Mouse (Mus musculus) lung, embryonic 14.5 days (tissue): ENCODE measurements at regions not wholly inside any gene's neighbourhood (a gene's known extent, or its start where the extent isn't known, plus 50 kb on each side); places are given as distances from the start of the nearest gene placed in this dataset.
A peak's percentile ranks its signal among the peaks of the same experiment; 100 is the strongest.

ENCODE experiments used
- ATAC-seq: fragments of 200-750 bp; cut with Nextera tagmentation; 2 replicates; pipeline ENCODE4 v1.8.0; 2017; ENCODE audit warnings: mild to moderate bottlenecking, moderate TSS enrichment, moderate library complexity; ENCODE audit not compliant: insufficient read depth
- DNase-seq: peaks from one replicate; pipeline ENCODE4 v3.0.0-alpha.2; 2015
- H3K27ac ChIP-seq: fragments of 300-500 bp; sonication (generic); 2 replicates; pipeline ENCODE4 v1.5.1; 2014; ENCODE audit warnings: low read depth, mild to moderate bottlenecking, moderate library complexity
- H3K27me3 ChIP-seq: fragments of 300-500 bp; sonication (generic); 2 replicates; pipeline ENCODE4 v1.6.1; 2014; ENCODE audit warnings: low read length, control low read depth; ENCODE audit not compliant: insufficient read depth
- H3K36me3 ChIP-seq: fragments of 300-500 bp; sonication (generic); 2 replicates; pipeline ENCODE4 v1.6.1; 2014; ENCODE audit warnings: control low read depth; ENCODE audit not compliant: insufficient read depth
- H3K4me1 ChIP-seq: fragments of 300-500 bp; sonication (generic); 2 replicates; pipeline ENCODE4 v1.6.1; 2014; ENCODE audit warnings: antibody characterized with exemption, control low read depth; ENCODE audit not compliant: insufficient read depth
- H3K4me2 ChIP-seq: fragments of 300-500 bp; sonication (generic); 2 replicates; pipeline ENCODE4 v1.6.1; 2014; ENCODE audit warnings: mild to moderate bottlenecking
- H3K4me3 ChIP-seq: fragments of 300-500 bp; sonication (generic); 2 replicates; pipeline ENCODE4 v1.5.1; 2014; ENCODE audit warnings: low read depth, low read length
- H3K9ac ChIP-seq: fragments of 300-500 bp; sonication (generic); 2 replicates; pipeline ENCODE4 v1.6.1; 2014
- H3K9me3 ChIP-seq: fragments of 300-500 bp; sonication (generic); 2 replicates; pipeline ENCODE4 v1.6.1; 2016; ENCODE audit warnings: low read depth, low read length, control low read depth
- CTCF ChIP-seq: IDR thresholded peaks from 2 replicates; pipeline ENCODE4 v1.5.1; 2016; ENCODE audit warnings: antibody characterized with exemption, low read depth
- WGBS: fragments of 180-500 bp; shearing (Covaris S2); extraction: QIAGEN DNeasy Blood & Tissue Kit; methylation state at CpG from one replicate; pipeline ENCODE4 v1.1.7; 2014; 5-methylcytosine and 5-hydroxymethylcytosine counted together

DNA sequence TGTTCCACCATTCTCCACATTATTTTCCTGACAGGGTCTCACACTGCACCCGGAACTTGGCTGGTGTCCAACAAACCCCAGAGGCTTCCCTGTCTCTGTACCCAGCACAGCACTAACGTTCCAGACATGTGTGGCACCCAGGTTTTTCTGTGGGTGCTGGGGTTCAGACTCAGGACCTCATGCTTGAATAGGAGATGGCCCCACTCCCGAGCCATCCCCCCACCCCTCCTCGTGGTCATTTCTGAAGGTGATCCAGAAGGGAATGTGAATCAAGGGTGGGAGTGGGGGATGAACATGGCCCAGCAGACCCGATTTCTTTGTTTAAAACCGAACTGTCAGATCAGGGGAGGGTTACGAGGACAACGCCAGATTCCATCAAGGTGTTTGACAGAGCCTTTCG lies 245.6 kb downstream of the Tbc1d1 start:
- Histone ChIP-seq H3K36me3 (no peaks in the 10 kb centered on the region), H3K4me3 (no peak overlapping the region), H3K9me3 (no peaks in the 10 kb centered on the region; the same call in 1 of the 2 replicates), H3K27me3 (no peaks in the 10 kb centered on the region), H3K4me1 (peaks cover 6% of the 10 kb centered on the region; the same call in 1 of the 2 replicates), H3K9ac (no peak overlapping the region), H3K27ac (no peak overlapping the region), H3K4me2 (no peak overlapping the region)
- TF ChIP-seq CTCF: peak; percentile 17; the same call in 1 of the 2 replicates
- DNase-seq (peak; percentile 49), ATAC-seq (no peak; the same call in 1 of the 2 replicates)
- 51% methylated on average over 9 of the region's 9 CpGs for WGBS

DNA sequence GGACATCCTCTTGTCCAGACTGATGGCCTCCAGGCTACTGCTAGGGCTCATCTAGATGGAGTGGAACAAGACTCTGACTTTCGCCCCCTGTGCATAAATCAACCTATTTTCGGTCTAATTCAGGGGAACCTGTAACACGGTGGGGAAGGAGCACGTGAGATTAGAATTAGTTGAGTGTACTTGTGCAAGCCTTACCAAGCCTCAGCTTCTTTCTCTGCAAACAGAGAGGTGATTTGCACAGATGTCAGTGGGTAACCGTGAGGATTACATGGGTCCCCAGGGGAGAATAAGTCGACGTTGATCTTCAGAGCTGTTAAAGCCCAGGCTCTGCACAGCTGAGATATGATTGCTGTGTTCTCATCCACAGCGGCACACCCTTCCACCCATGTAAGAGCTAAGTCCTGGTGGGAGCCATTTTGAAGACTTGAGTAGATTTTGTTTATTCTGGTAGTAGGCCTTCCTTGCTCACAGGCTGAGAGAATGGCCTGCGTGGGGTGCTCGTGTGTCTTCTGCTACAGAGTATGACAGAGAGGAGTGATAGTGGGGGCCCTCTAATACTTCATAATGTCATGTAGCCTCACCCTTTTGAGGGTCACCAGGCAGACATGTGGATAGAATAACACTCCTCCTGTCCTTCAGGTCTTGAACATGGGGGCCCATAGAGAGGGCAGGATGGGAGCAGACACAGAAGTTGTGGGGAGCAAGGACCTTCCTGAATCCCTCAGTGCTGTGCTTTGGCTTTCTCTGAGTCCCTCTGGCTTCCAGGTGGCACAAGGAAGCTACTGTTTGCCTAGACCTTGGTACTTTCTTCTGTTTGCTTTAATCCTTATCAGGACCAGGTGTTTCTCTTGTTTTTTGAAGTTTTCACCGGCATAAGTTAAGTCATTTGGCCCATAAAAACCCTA lies 247.2 kb downstream of the Tbc1d1 start:
- peak overlapping the region; percentile 30; the same call in 1 of the 2 replicates for H3K27ac ChIP-seq
- no peaks in the 10 kb centered on the region for H3K27me3 ChIP-seq
- TF ChIP-seq CTCF: no peak
- H3K4me2 ChIP-seq: no peak overlapping the region
- H3K4me1 ChIP-seq: peaks cover 6% of the 10 kb centered on the region; the same call in 1 of the 2 replicates
- DNase-seq (no peak), ATAC-seq (no peak)
- no peaks in the 10 kb centered on the region for H3K36me3 ChIP-seq
- no peaks in the 10 kb centered on the region; the same call in 1 of the 2 replicates for H3K9me3 ChIP-seq
- H3K9ac ChIP-seq: no peak overlapping the region
- 64% methylated on average over 11 of the region's 11 CpGs for WGBS
- no peak overlapping the region for H3K4me3 ChIP-seq

DNA sequence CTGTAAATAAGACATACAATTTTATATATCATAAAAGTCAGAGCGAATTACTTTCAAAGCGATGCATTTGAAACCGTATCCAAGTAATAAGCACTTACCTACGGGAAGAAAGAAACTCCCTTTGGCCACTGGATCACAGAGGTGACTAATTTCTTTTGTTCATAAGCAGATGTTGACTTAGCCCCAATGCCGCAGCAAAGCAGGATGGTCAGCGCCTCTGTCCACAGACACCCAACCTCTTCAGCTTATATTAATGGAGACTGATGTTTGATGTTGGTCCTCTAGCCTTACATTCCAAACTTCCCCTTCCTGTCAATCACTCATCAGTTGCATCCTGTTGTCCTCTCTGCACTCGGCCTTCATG lies 247.9 kb downstream of the Tbc1d1 start:
- ATAC-seq: no peak
- Histone ChIP-seq H3K27me3 (no peaks in the 10 kb centered on the region), H3K4me2 (no peak overlapping the region), H3K36me3 (no peaks in the 10 kb centered on the region), H3K4me1 (peaks cover 6% of the 10 kb centered on the region; the same call in 1 of the 2 replicates), H3K9ac (no peak overlapping the region), H3K27ac (no peak overlapping the region), H3K4me3 (no peak overlapping the region), H3K9me3 (no peaks in the 10 kb centered on the region; the same call in 1 of the 2 replicates)
- WGBS: 62% methylated on average over 7 of the region's 7 CpGs
- DNase-seq: peak; percentile 11
- no peak for TF ChIP-seq CTCF

DNA sequence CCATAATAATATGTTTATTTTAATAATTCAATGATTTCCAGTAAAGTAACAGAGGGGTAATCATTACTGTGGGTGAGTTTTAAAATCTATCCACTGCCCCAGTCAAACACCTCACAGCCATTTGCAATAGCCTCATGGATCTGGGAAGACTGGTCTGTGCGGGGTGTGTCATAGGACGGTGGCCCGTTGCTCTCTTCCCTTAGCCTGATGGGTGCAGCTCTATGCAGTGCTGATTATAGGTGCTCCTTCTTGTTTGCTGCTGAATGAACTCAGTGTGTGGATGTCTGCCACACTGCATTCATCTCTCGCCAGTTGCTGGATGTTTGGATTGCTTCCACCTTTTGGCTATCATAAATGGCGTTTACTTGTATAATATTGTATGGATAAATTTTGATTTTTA lies 248.4 kb downstream of the Tbc1d1 start:
- no peaks in the 10 kb centered on the region; the same call in 1 of the 2 replicates for H3K9me3 ChIP-seq
- no peak for TF ChIP-seq CTCF
- H3K4me3 ChIP-seq: no peak overlapping the region
- 89% methylated on average over 5 of the region's 5 CpGs for WGBS
- DNase-seq (no peak), ATAC-seq (no peak)
- no peak overlapping the region for H3K27ac ChIP-seq
- no peak overlapping the region for H3K9ac ChIP-seq
- no peak overlapping the region for H3K4me2 ChIP-seq
- H3K36me3 ChIP-seq: no peaks in the 10 kb centered on the region
- peaks cover 6% of the 10 kb centered on the region; the same call in 1 of the 2 replicates for H3K4me1 ChIP-seq
- H3K27me3 ChIP-seq: no peaks in the 10 kb centered on the region

DNA sequence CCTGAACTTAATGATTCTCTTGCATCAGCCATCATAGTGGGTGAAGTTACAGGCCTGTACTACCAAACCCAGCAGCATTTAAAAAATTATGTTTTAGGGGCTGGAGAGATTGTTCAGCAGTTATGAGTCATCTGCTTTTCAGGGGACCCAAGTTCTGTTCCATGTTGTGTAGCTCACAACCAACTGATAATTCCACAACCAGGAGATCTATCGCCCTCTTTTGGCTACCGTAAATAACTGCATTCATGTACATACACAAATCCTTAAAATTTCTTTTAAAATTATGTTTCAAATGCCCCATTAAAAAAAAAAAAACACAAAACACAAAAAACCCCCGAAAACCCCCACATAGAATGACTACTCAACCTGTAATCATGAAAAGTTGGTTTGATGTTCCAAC lies 252.8 kb downstream of the Tbc1d1 start:
- Histone ChIP-seq H3K9ac (no peak overlapping the region), H3K4me3 (no peak overlapping the region), H3K27me3 (no peaks in the 10 kb centered on the region), H3K27ac (no peak overlapping the region), H3K4me2 (no peak overlapping the region), H3K9me3 (no peaks in the 10 kb centered on the region; the same call in 1 of the 2 replicates), H3K36me3 (no peaks in the 10 kb centered on the region), H3K4me1 (no peaks in the 10 kb centered on the region)
- no peak for ATAC-seq
- no peak for DNase-seq
- 76% methylated on average over 3 of the region's 3 CpGs for WGBS
- TF ChIP-seq CTCF: no peak

DNA sequence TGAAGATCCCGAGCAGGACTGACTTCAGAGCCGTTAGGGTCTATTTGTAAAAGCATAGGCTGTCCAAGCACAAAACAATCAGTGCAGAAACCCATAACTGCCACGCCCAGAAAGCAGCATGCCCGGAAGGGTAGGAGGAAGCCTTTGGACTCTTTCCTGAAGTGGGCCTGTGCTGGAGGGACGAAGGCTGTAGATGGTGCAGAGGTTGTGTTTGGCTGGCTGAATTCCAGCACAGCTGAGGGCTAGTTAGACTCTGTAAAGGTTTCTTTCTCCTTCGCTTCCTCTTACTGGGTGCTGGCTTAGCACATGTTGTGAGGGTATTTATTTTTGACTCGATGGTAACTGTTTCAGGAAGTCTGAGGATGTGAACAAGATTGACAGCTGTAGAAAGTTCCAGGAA lies 254.5 kb downstream of the Tbc1d1 start:
- H3K4me3 ChIP-seq: no peak overlapping the region
- ATAC-seq (peak; percentile 75), DNase-seq (peak; percentile 74)
- H3K4me2 ChIP-seq: no peak overlapping the region
- no peaks in the 10 kb centered on the region for H3K36me3 ChIP-seq
- 34% methylated on average over 7 of the region's 7 CpGs for WGBS
- no peaks in the 10 kb centered on the region; the same call in 1 of the 2 replicates for H3K9me3 ChIP-seq
- 0 out of 2 replicates have a peak overlapping the region, but pooled peaks have one; percentile 34 for H3K27ac ChIP-seq
- H3K9ac ChIP-seq: no peak overlapping the region
- no peaks in the 10 kb centered on the region for H3K27me3 ChIP-seq
- no peaks in the 10 kb centered on the region for H3K4me1 ChIP-seq
- no peak for TF ChIP-seq CTCF

DNA sequence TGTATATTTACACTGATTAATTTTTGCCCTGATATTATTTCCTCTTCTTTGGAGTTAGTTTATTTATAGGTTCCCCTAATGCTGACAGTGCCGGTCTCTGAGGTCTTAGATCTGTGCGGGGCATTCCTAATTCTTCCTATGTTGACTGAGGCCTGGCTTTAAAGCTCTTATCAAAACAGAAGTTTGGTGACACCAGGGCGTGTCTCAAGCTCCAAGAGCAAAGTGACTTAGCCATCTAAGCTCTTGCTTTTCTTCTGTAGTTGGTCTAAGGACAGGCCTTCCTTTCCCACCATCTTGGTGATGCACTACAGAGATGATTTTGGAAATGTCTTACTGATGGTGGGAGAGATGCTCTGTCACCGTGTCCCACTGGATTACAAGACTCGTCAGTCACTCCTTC lies 258.4 kb downstream of the Tbc1d1 start:
- Histone ChIP-seq H3K27me3 (no peaks in the 10 kb centered on the region), H3K4me1 (no peaks in the 10 kb centered on the region), H3K9me3 (no peaks in the 10 kb centered on the region), H3K27ac (no peak overlapping the region), H3K4me2 (no peak overlapping the region), H3K9ac (no peak overlapping the region), H3K36me3 (no peaks in the 10 kb centered on the region), H3K4me3 (no peak overlapping the region)
- WGBS: 52% methylated on average over 5 of the region's 5 CpGs
- no peak for ATAC-seq
- no peak for TF ChIP-seq CTCF
- no peak for DNase-seq
